Mouse (Mus musculus) CD4-positive, CD25-positive, alpha-beta regulatory T cell, adult 9 weeks (primary cell): ENCODE measurements around the gene Atp6v1fnb. TPM values are rescaled to one million over a fixed set of nuclear protein-coding genes. Genes with fewer than 3 reads are reported as not detected.

Experiments used
- polyA plus RNA-seq: library from polyadenylated mRNA; unstranded; fragments of 100-300 nt; shearing (Covaris generic); gene quantifications from one replicate; pipeline ENCODE4 v1.2.1, GENCODE M21; 2017

The Atp6v1fnb gene
- polyA plus RNA-seq, result not detected

GRCm38 (mm10) chr6:29471137-29471536, at the start of gene Atp6v1fnb:
Gene Atp6v1fnb (plus strand): TSS chr6:29471437.

DNA sequence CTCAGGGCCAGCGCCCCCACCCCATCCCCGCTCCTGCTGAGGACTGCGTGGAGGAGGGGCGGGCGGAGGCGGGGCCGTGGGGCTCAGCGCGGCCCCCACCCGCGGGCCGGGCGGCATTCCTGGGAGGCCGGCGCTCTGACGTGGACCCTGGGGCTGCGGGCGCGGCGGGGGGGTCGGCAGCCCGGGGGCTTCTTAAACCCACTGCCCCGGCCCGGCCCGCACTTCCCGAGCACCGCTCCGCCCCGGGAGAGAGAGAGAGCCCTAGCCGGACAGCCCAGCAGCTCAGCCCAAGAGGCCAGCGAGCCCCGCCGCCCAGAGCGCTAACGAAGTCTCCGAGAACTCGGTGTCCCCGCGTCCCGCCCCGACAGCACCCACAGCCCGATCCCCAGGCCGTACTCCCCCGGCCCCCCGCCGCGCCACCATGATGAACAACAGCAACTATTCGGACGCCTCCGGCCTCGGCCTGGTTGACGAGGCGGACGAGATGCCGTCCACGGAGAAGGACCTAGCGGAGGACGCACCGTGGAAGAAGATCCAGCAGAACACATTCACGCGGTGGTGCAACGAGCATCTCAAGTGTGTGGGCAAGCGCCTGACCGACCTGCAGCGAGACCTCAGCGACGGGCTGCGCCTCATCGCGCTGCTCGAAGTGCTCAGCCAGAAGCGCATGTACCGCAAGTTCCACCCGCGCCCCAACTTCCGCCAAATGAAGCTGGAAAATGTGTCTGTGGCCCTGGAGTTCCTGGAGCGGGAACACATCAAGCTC, 38.0 kb upstream of the Atp6v1fnb start, which contains the start of gene Flnc:
Gene Flnc, plus strand, starts transcription at position 219 of the 766 bp plus-strand sequence.

GRCm38 (mm10) chr6:29467583-29468354, 3.5 kb upstream of the Atp6v1fnb start, which contains the start of gene Atp6v1f:
Gene Atp6v1f (plus strand): TSS chr6:29467718.

GRCm38 (mm10) chr6:29507447-29508309, 36.4 kb downstream of the Atp6v1fnb start, which contains the start of gene Kcp:
Gene Kcp (minus strand): TSS chr6:29507952.

Other genes starting within 250 kb of the Atp6v1fnb start
- gene Hilpda, start 198.9 kb upstream of the Atp6v1fnb start, polyA plus RNA-seq, result 43.6 TPM
- 0.74 TPM for gene Fam71f2, start 191.8 kb upstream of the Atp6v1fnb start, polyA plus RNA-seq
- not detected for gene Fam71f1, start 152.3 kb upstream of the Atp6v1fnb start, polyA plus RNA-seq
- 121 TPM for gene Calu, start 123.4 kb upstream of the Atp6v1fnb start, polyA plus RNA-seq
- gene Opn1sw, start 83.0 kb upstream of the Atp6v1fnb start, polyA plus RNA-seq, result 0.27 TPM
- 0.07 TPM for gene Ccdc136, start 75.1 kb upstream of the Atp6v1fnb start, polyA plus RNA-seq
- gene Flnc, start 38.2 kb upstream of the Atp6v1fnb start, polyA plus RNA-seq, result not detected
- 405 TPM for gene Atp6v1f, start 3.7 kb upstream of the Atp6v1fnb start, polyA plus RNA-seq
- not detected for gene Kcp, start 36.5 kb downstream of the Atp6v1fnb start, polyA plus RNA-seq
- 30.8 TPM for gene Irf5, start 55.2 kb downstream of the Atp6v1fnb start, polyA plus RNA-seq
- gene Tnpo3, start 138.4 kb downstream of the Atp6v1fnb start, polyA plus RNA-seq, result 129 TPM
- 0.10 TPM for gene Tspan33, start 222.8 kb downstream of the Atp6v1fnb start, polyA plus RNA-seq